Mouse (Mus musculus) heart, postnatal 0 days (tissue): ENCODE results near the gene Irf2.

Experiments used
- CTCF ChIP-seq: IDR thresholded peaks from 2 replicates; pipeline ENCODE4 v1.5.1; 2016; ENCODE audit warnings: antibody characterized with exemption, control low read depth, low read depth
- EP300 ChIP-seq: IDR thresholded peaks from 2 replicates; pipeline ENCODE4 v1.6.1; 2016; ENCODE audit warnings: antibody characterized with exemption, low read depth

DNA sequence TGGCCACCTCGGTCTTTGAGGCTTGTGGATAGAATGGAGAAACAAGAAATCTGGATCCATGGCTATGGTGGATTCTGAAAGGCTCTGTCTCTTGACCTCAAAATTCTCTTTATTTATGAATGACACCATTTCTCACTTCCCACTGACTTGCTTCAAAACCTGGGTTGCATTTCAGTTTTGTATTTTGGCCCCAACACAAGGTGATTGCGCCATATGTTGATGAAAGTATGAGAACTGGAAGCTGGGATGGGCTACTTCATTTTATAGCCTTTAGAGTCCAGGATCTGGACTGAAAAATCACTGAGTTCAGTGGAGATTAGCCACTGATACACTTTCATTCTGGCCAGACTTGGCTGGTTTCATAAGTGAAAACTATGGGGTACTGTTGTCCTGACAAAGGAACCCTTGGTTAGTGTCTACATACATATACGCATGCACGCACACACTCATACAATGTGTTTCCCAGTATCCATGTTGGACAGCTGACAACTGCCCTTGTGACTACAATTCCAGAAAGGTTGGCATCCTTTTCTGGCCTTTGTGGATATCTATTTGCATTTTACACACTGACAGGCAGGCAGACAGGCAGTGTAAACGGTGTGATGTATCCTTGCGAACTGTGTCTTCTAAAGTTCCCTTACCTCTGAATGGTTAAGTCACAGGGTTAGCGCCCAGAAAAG lies 89.3 kb downstream of the Irf2 start:
- no peak for TF ChIP-seq CTCF
- no peak for TF ChIP-seq EP300
